Mouse (Mus musculus) embryonic facial prominence, embryonic 12.5 days (tissue): ENCODE results near the gene Lhx6. TPM values are rescaled to one million over a fixed set of nuclear protein-coding genes. Genes with fewer than 3 reads are reported as not detected.
"Not testable (repeated sequence)": the region's sequence is repeated elsewhere in the genome, so short reads cannot be mapped to it uniquely, and the experiment has no call there.

ENCODE experiments used
- ATAC-seq: fragments of 200-750 bp; cut with Nextera tagmentation; 2 replicates; pipeline ENCODE4 v1.8.0; 2017; ENCODE audit not compliant: insufficient number of reproducible peaks, insufficient read depth, low FRiP score, low TSS enrichment
- H3K27ac ChIP-seq: fragments of 300-500 bp; sonication (generic); 2 replicates; pipeline ENCODE4 v1.5.1; 2016; ENCODE audit warnings: mild to moderate bottlenecking
- H3K27me3 ChIP-seq: fragments of 300-500 bp; sonication (generic); 2 replicates; pipeline ENCODE4 v1.6.1; 2016; ENCODE audit warnings: mild to moderate bottlenecking, moderate library complexity
- H3K36me3 ChIP-seq: fragments of 300-500 bp; sonication (generic); 2 replicates; pipeline ENCODE4 v1.6.1; 2016; ENCODE audit warnings: mild to moderate bottlenecking
- H3K4me1 ChIP-seq: fragments of 300-500 bp; sonication (generic); 2 replicates; pipeline ENCODE4 v1.6.1; 2016
- H3K4me2 ChIP-seq: fragments of 300-500 bp; sonication (generic); replicated peaks from 2 replicates; pipeline ENCODE4 v1.6.1; 2016; ENCODE audit warnings: mild to moderate bottlenecking, moderate library complexity
- H3K4me3 ChIP-seq: fragments of 300-500 bp; sonication (generic); 2 replicates; pipeline ENCODE4 v1.5.1; 2016; ENCODE audit warnings: mild to moderate bottlenecking
- H3K9ac ChIP-seq: fragments of 300-500 bp; sonication (generic); 2 replicates; pipeline ENCODE4 v1.6.1; 2016; ENCODE audit warnings: mild to moderate bottlenecking, moderate library complexity
- H3K9me3 ChIP-seq: fragments of 300-500 bp; sonication (generic); 2 replicates; pipeline ENCODE4 v1.6.1; 2016; ENCODE audit warnings: mild to moderate bottlenecking, moderate library complexity
- WGBS: fragments of 180-500 bp; shearing (Covaris S2); methylation state at CpG from one replicate; pipeline ENCODE4 v1.1.7; 2016; 5-methylcytosine and 5-hydroxymethylcytosine counted together
- polyA plus RNA-seq: library from polyadenylated mRNA; unstranded; fragments of >200 nt; fragmentation: Nextera tagmentation; extraction: Ambion mirVana; gene quantifications from 2 replicates; pipeline ENCODE4 v1.2.1, GENCODE M21; 2016

Gene Lhx6
- polyA plus RNA-seq: 15.5 and 22.3 TPM in 2 replicates

DNA sequence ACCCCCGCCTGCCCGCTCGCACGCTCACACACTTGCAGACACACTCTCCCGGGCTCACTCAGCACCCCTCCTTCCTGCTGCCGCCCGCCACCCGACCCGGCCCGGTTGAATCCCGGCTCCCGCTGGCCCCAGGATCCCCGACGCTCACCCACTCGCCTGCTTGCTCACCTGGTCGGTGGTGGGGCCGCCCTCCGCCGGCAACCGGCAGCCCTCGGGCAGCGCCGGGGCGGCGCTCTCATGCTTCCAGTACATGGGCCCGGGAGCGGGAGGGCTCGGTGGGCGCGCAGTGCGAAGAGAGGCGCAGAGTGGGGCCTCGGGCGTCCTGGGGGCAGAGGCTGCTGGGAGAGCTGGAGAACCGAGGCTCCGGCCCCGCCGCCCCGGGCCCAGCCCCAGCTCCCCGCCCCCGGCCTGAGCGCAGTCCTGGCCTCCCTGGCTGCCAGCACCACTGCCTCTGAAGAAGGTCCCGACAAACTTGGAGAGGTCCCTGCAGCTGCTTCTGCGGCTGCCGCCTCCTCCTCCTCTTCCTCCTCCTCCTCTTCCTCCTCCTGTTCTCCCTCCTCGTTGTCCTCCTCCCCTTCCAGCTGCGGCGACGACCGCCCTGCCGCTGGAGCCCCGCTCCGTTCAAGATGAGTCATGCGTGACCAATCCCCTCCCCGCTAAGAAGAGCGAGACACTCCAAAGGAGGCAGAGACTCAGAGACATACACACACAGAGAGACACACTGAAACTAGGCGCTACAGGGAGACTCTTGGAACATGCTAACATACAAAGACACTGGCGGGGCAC is at the start of gene Lhx6:
Lhx6 (minus strand) TSS at position 453 of the 786 bp plus-strand sequence.
- Histone ChIP-seq H3K27me3 (peaks cover 78% of the 10 kb centered on the region), H3K27ac (peak within 1 kb of the TSS; percentile 92), H3K4me2 (peak within 1 kb of the TSS; percentile 77), H3K36me3 (no peaks in the 10 kb centered on the region), H3K4me3 (peak within 1 kb of the TSS; percentile 62), H3K9ac (peak within 1 kb of the TSS; percentile 88), H3K9me3 (no peaks in the 10 kb centered on the region), H3K4me1 (peaks cover 52% of the 10 kb centered on the region)
- under 1% methylated on average over 55 of the region's 58 CpGs for WGBS
- no peak for ATAC-seq

DNA sequence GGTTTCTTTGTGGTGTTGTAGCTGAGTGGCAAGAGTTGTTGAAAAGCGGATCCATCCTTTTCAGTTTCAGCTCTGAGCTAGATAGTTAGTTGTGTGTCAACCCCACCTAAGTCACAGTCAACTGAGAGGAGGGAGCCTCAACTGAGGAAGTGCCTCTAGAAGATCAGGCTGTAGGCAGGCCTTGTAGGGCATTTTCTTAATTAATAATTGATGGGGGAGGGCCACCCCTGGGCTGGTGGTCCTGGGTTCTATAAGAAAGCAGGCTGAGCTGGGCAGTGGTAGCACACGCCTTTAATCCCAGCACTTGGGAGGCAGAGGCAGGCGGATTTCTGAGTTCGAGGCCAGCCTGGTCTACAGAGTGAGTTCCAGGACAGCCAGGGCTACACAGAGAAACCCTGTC is 47.2 kb upstream of the Lhx6 start:
- ATAC-seq: not testable (repeated sequence)

GRCm38 (mm10) chr2:36148876-36149365 is 43.7 kb upstream of the Lhx6 start:
- ATAC-seq: no peak; the same call in 1 of the 2 replicates
- Histone ChIP-seq H3K4me1 (peaks cover 30% of the 10 kb centered on the region), H3K27ac (peak overlapping the region; percentile 68), H3K4me3 (no peak overlapping the region), H3K9me3 (no peaks in the 10 kb centered on the region), H3K4me2 (peak overlapping the region; percentile 5; the same call in 1 of the 2 replicates), H3K27me3 (no peaks in the 10 kb centered on the region), H3K36me3 (peaks cover 7% of the 10 kb centered on the region), H3K9ac (no peak overlapping the region)
- 19% methylated on average over 7 of the region's 7 CpGs for WGBS

More for the DNA sequence above, 47.2 kb upstream of the Lhx6 start:
- not testable (repeated sequence) for H3K4me3 ChIP-seq, H3K27me3 ChIP-seq, H3K9me3 ChIP-seq, H3K27ac ChIP-seq, H3K4me2 ChIP-seq, H3K9ac ChIP-seq
- H3K36me3 ChIP-seq: peaks cover 12% of the 10 kb centered on the region
- 93% methylated on average over 4 of the region's 4 CpGs for WGBS
- peaks cover 33% of the 10 kb centered on the region for H3K4me1 ChIP-seq

DNA sequence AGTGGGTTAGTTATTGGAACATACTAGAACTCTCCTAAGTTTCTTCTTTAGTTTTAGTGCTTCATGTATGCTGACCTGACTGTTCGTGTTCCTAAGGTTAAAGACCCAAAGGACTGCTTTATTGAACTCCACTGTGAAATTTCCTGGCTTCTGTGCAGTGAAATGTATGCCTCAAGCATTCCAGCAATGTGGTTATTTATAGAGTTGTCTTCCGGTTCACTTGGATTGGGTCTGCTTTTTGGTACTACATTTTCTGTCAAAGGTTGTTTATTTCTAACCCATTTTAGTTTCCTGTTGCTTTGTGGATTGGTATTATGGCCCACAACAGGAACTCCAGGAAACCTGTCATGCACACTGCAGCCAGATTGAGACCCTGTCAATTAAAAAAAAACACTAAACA is 33.9 kb upstream of the Lhx6 start:
- WGBS: 49% methylated on average over 2 of the region's 2 CpGs
- no peak for ATAC-seq

GRCm38 (mm10) chr2:36136300-36136941 is 31.2 kb upstream of the Lhx6 start, which contains the start of the genes Mrrf and Rbm18:
Mrrf (plus strand) TSS chr2:36136389.
Rbm18 (minus strand) TSS chr2:36136773.
- under 1% methylated on average over 50 of the region's 50 CpGs for WGBS
- Histone ChIP-seq H3K4me2 (peak within 1 kb of the TSS; percentile 67), H3K27me3 (no peaks in the 10 kb centered on the region)

More for the DNA sequence above, 33.9 kb upstream of the Lhx6 start:
- no peaks in the 10 kb centered on the region for H3K27me3 ChIP-seq
- H3K4me1 ChIP-seq: peaks cover 16% of the 10 kb centered on the region
- H3K4me3 ChIP-seq: no peak overlapping the region
- no peaks in the 10 kb centered on the region for H3K9me3 ChIP-seq
- H3K4me2 ChIP-seq: no peak overlapping the region
- no peak overlapping the region for H3K9ac ChIP-seq
- H3K27ac ChIP-seq: no peak overlapping the region
- 0 out of 2 replicates have a peak, but pooled peaks cover 2% of the 10 kb centered on the region for H3K36me3 ChIP-seq

DNA sequence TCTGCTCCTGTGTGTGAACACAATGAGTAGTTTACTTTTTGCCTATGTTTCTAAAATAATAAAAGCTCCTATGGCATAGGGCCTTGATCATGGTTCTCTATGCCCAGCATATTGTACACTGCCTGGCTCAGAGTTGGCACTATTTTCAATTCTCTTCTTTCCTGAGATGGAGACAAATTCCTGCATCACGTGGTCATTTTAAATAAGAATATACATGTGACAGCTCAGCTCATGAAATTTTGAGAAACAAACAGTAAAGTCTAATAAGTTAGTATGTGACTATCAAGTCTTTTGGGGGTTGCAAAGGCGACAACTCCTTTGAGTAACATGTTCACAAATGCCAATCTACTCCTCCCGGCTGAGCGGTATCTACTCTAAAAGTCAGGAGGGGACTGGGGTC is 30.7 kb upstream of the Lhx6 start:
- H3K4me2 ChIP-seq: peak overlapping the region; percentile 67
- no peaks in the 10 kb centered on the region for H3K27me3 ChIP-seq
- H3K4me1 ChIP-seq: peaks cover 11% of the 10 kb centered on the region
- H3K4me3 ChIP-seq: peak overlapping the region; percentile 68
- no peaks in the 10 kb centered on the region for H3K9me3 ChIP-seq
- peak overlapping the region; percentile 75; the same call in 1 of the 2 replicates for H3K27ac ChIP-seq
- no peak for ATAC-seq
- H3K9ac ChIP-seq: peak overlapping the region; percentile 71
- peaks cover 29% of the 10 kb centered on the region for H3K36me3 ChIP-seq
- 1% methylated on average over 4 of the region's 4 CpGs for WGBS

More at GRCm38 (mm10) chr2:36136300-36136941, 31.2 kb upstream of the Lhx6 start, which contains the start of the genes Mrrf and Rbm18:
- Histone ChIP-seq H3K9me3 (no peaks in the 10 kb centered on the region), H3K4me1 (peaks cover 16% of the 10 kb centered on the region), H3K4me3 (peak within 1 kb of the TSS; percentile 68), H3K9ac (peak within 1 kb of the TSS; percentile 71), H3K27ac (peak within 1 kb of the TSS; percentile 75), H3K36me3 (peaks cover 25% of the 10 kb centered on the region)
- peak; percentile 89 for ATAC-seq

DNA sequence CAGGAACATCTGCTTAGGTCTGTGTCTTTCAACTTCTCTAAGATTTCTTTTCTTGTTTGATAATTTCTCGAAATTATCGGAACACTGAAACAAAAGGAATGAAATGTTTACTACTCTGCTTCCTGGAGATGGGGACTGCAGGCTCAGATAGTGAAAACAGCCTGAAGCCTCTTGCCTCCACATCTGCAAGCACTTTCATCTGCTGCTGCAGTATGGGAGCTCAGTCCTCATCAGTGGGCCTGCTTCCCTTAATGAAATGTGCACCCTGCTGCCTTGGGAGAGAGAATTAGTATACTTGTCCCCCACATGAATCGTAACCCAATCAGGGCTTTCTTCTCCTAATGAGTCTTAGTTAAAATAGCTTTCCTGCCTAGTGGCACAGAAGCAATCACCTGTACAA is 23.8 kb upstream of the Lhx6 start:
- H3K4me1 ChIP-seq: 0 out of 2 replicates have a peak, but pooled peaks cover 6% of the 10 kb centered on the region
- no peak for ATAC-seq
- peak overlapping the region; percentile 31; the same call in 1 of the 2 replicates for H3K27ac ChIP-seq
- H3K27me3 ChIP-seq: no peaks in the 10 kb centered on the region
- peaks cover 62% of the 10 kb centered on the region for H3K36me3 ChIP-seq
- no peak overlapping the region for H3K4me2 ChIP-seq
- 52% methylated on average over 3 of the region's 3 CpGs for WGBS
- H3K9ac ChIP-seq: no peak overlapping the region
- no peaks in the 10 kb centered on the region for H3K9me3 ChIP-seq
- H3K4me3 ChIP-seq: no peak overlapping the region

DNA sequence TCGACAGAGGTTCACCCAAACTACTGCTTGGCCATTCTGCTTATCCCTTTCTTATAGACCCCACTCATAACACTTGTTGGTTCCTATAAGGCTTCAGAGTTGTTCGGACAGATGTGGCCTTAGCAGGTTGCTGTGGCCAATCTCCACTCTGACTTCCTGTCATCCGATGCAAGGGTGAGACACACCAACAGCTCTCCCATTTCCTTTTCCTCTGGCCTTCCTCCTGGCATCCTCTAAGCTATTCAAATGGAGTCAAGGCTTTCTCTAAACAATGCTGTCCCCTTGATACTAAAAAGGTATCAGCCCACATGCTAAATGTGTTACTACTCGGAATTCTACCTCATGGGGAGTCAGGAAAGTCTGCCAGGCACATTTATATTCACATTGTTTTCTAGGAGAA is 22.8 kb upstream of the Lhx6 start:
- no peak for ATAC-seq
- no peaks in the 10 kb centered on the region for H3K27me3 ChIP-seq
- 0 out of 2 replicates have a peak, but pooled peaks cover 6% of the 10 kb centered on the region for H3K4me1 ChIP-seq
- H3K4me2 ChIP-seq: no peak overlapping the region
- H3K9me3 ChIP-seq: no peaks in the 10 kb centered on the region
- H3K4me3 ChIP-seq: no peak overlapping the region
- WGBS: 75% methylated on average over 4 of the region's 4 CpGs
- H3K27ac ChIP-seq: no peak overlapping the region
- H3K36me3 ChIP-seq: peaks cover 60% of the 10 kb centered on the region
- no peak overlapping the region for H3K9ac ChIP-seq

- H3K9me3 ChIP-seq: no peaks in the 10 kb centered on the region
- no peak overlapping the region for H3K4me3 ChIP-seq
- 0 out of 2 replicates have a peak, but pooled peaks cover 6% of the 10 kb centered on the region for H3K4me1 ChIP-seq
- no peak overlapping the region for H3K4me2 ChIP-seq
- 84% methylated on average over 9 of the region's 9 CpGs for WGBS
- H3K9ac ChIP-seq: no peak overlapping the region
- peaks cover 63% of the 10 kb centered on the region for H3K36me3 ChIP-seq
- H3K27ac ChIP-seq: no peak overlapping the region
- ATAC-seq: no peak
- no peaks in the 10 kb centered on the region for H3K27me3 ChIP-seq
Measured at GRCm38 (mm10) chr2:36126795-36127429, 21.7 kb upstream of the Lhx6 start.

DNA sequence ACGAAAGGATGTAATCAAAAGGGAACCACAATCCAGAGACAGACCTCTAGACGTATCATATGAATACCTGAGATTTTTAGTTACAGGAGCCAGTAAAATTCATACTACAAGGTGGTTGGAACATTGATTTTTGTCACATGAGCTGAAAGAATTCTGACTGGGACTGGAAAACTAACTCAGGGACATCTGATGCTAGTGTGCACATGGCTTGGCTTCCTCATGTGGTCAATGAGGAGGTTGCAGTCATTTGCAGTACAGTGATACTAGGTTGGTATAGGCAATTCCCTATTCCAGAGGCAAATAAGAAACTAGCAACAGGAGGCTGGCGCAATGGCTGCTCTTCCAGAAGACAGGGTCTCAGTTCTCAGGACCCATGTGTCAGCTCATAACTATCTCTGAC is 7.4 kb upstream of the Lhx6 start:
- Histone ChIP-seq H3K4me2 (no peak overlapping the region), H3K9ac (no peak overlapping the region), H3K4me3 (no peak overlapping the region), H3K27ac (no peak overlapping the region), H3K4me1 (peaks cover 13% of the 10 kb centered on the region), H3K36me3 (peaks cover 21% of the 10 kb centered on the region), H3K27me3 (peaks cover 15% of the 10 kb centered on the region), H3K9me3 (no peaks in the 10 kb centered on the region)
- WGBS: 66% methylated on average over 3 of the region's 3 CpGs
- no peak for ATAC-seq

DNA sequence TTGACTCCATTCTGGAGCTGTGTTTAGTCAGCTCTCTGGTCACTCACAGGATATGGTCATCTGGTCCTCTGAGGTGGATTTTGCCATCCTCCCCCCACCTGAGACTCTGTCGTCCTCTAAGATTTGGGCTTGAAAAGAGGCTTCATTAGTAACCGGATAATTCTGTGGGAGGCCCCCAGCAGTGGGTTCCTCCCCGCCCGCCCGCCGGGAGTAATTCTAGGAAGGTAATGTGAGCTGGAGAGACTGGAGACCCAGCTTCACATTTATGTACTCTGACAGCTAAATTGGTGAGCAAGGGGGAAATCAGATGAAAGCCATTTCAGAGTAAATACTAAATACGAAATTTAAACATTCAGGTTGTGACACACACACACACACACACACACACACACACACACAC is 3.4 kb upstream of the Lhx6 start:
- ATAC-seq: no peak
- H3K9me3 ChIP-seq: no peaks in the 10 kb centered on the region
- H3K4me2 ChIP-seq: peak overlapping the region; percentile 22; the same call in 1 of the 2 replicates
- H3K27ac ChIP-seq: no peak overlapping the region
- WGBS: under 1% methylated on average over 7 of the region's 7 CpGs
- H3K4me3 ChIP-seq: no peak overlapping the region
- peaks cover 48% of the 10 kb centered on the region for H3K27me3 ChIP-seq
- peaks cover 33% of the 10 kb centered on the region for H3K4me1 ChIP-seq
- H3K36me3 ChIP-seq: no peaks in the 10 kb centered on the region
- H3K9ac ChIP-seq: no peak overlapping the region
